Mouse (Mus musculus): ENCODE results near the gene Sprr4.

GRCm38 (mm10) chr3:92510786-92511185 is 10.5 kb upstream of the Sprr4 start:
- TF ChIP-seq CTCF (IDR thresholded peaks at IDR 0.05; ENCODE audit: insufficient read depth, low read depth, low read length) (no peak), POLR2A (IDR thresholded peaks at IDR 0.05; ENCODE audit: insufficient read depth, low read depth, low read length) (no peak)

All from olfactory bulb, adult 2 months (tissue).